Mouse (Mus musculus): ENCODE measurements around the gene Rmdn2. TPM values are rescaled to one million over a fixed set of nuclear protein-coding genes. Genes with fewer than 3 reads are reported as not detected.

The Rmdn2 gene
- polyA plus RNA-seq, 1 experiment, result 11.2 TPM

- no peak overlapping the region for H3K4me3 ChIP-seq (replicated peaks; ENCODE audit: insufficient read depth, low read depth, low read length)
- H3K27ac ChIP-seq (ENCODE audit: insufficient read depth, low read length), result no peak overlapping the region
- no peaks in the 10 kb centered on the region for H3K27me3 ChIP-seq (ENCODE audit: control insufficient read depth, insufficient read depth, low read length)
- TF ChIP-seq CTCF (IDR thresholded peaks at IDR 0.05; ENCODE audit: borderline replicate concordance, insufficient read depth, low read depth, low read length) (no peak), POLR2A (IDR thresholded peaks at IDR 0.05; ENCODE audit: borderline replicate concordance, insufficient read depth, low read length) (no peak)
- DNase-seq, result no peak
- H3K4me1 ChIP-seq (ENCODE audit: control insufficient read depth, insufficient read depth, low read length), result no peaks in the 10 kb centered on the region
- 90% methylated on average over 5 of the region's 5 CpGs for whole genome bisulfite sequencing
These were observed 7.3 kb downstream of the Rmdn2 start for GRCm38 (mm10) chr17:79618984-79619383.

- H3K27ac ChIP-seq (ENCODE audit: insufficient read depth, low read length), result no peak overlapping the region
- no peak overlapping the region for H3K4me3 ChIP-seq (replicated peaks; ENCODE audit: insufficient read depth, low read depth, low read length)
- TF ChIP-seq POLR2A (IDR thresholded peaks at IDR 0.05; ENCODE audit: borderline replicate concordance, insufficient read depth, low read length) (no peak), CTCF (IDR thresholded peaks at IDR 0.05; ENCODE audit: borderline replicate concordance, insufficient read depth, low read depth, low read length) (no peak)
- WGBS, result 96% methylated on average over 6 of the region's 6 CpGs
- no peaks in the 10 kb centered on the region for H3K4me1 ChIP-seq (ENCODE audit: control insufficient read depth, insufficient read depth, low read length)
- no peak for DNase-seq
- H3K27me3 ChIP-seq (ENCODE audit: control insufficient read depth, insufficient read depth, low read length), result no peaks in the 10 kb centered on the region
These were observed 10.4 kb downstream of the Rmdn2 start for GRCm38 (mm10) chr17:79622050-79622449.

GRCm38 (mm10) chr17:79622574-79622973, 10.9 kb downstream of the Rmdn2 start:
- WGBS, result 93% methylated on average over 7 of the region's 7 CpGs
- TF ChIP-seq POLR2A (IDR thresholded peaks at IDR 0.05; ENCODE audit: borderline replicate concordance, insufficient read depth, low read length), result no peak
- TF ChIP-seq CTCF (IDR thresholded peaks at IDR 0.05; ENCODE audit: borderline replicate concordance, insufficient read depth, low read depth, low read length), result no peak
- H3K4me3 ChIP-seq (replicated peaks; ENCODE audit: insufficient read depth, low read depth, low read length), result no peak overlapping the region
- H3K27ac ChIP-seq (ENCODE audit: insufficient read depth, low read length), result no peak overlapping the region
- H3K4me1 ChIP-seq (ENCODE audit: control insufficient read depth, insufficient read depth, low read length), result no peaks in the 10 kb centered on the region
- DNase-seq, result no peak
- H3K27me3 ChIP-seq (ENCODE audit: control insufficient read depth, insufficient read depth, low read length), result no peaks in the 10 kb centered on the region

- Histone ChIP-seq H3K4me1 (ENCODE audit: control insufficient read depth, insufficient read depth, low read length) (no peaks in the 10 kb centered on the region), H3K27me3 (ENCODE audit: control insufficient read depth, insufficient read depth, low read length) (no peaks in the 10 kb centered on the region), H3K27ac (ENCODE audit: insufficient read depth, low read length) (no peak overlapping the region), H3K4me3 (replicated peaks; ENCODE audit: insufficient read depth, low read depth, low read length) (no peak overlapping the region)
- WGBS, result 94% methylated on average over 3 of the region's 3 CpGs
- no peak for TF ChIP-seq CTCF (IDR thresholded peaks at IDR 0.05; ENCODE audit: borderline replicate concordance, insufficient read depth, low read depth, low read length)
- no peak for TF ChIP-seq POLR2A (IDR thresholded peaks at IDR 0.05; ENCODE audit: borderline replicate concordance, insufficient read depth, low read length)
- DNase-seq, result no peak
These were observed 12.2 kb downstream of the Rmdn2 start for GRCm38 (mm10) chr17:79623841-79624240.

GRCm38 (mm10) chr17:79626241-79626816, 14.7 kb downstream of the Rmdn2 start:
- no peak for DNase-seq
- H3K27me3 ChIP-seq (ENCODE audit: control insufficient read depth, insufficient read depth, low read length), result no peaks in the 10 kb centered on the region
- no peaks in the 10 kb centered on the region for H3K4me1 ChIP-seq (ENCODE audit: control insufficient read depth, insufficient read depth, low read length)
- TF ChIP-seq POLR2A (IDR thresholded peaks at IDR 0.05; ENCODE audit: borderline replicate concordance, insufficient read depth, low read length), result no peak
- TF ChIP-seq CTCF (IDR thresholded peaks at IDR 0.05; ENCODE audit: borderline replicate concordance, insufficient read depth, low read depth, low read length), result no peak
- WGBS, result 68% methylated on average over 12 of the region's 12 CpGs
- H3K4me3 ChIP-seq (replicated peaks; ENCODE audit: insufficient read depth, low read depth, low read length), result no peak overlapping the region
- H3K27ac ChIP-seq (ENCODE audit: insufficient read depth, low read length), result no peak overlapping the region

GRCm38 (mm10) chr17:79649893-79650292, 38.2 kb downstream of the Rmdn2 start:
- 85% methylated on average over 4 of the region's 4 CpGs for WGBS
- Histone ChIP-seq H3K4me1 (ENCODE audit: control insufficient read depth, insufficient read depth, low read length) (no peaks in the 10 kb centered on the region), H3K27me3 (ENCODE audit: control insufficient read depth, insufficient read depth, low read length) (no peaks in the 10 kb centered on the region), H3K4me3 (replicated peaks; ENCODE audit: insufficient read depth, low read depth, low read length) (no peak overlapping the region), H3K27ac (ENCODE audit: insufficient read depth, low read length) (no peak overlapping the region)
- no peak for TF ChIP-seq POLR2A (IDR thresholded peaks at IDR 0.05; ENCODE audit: borderline replicate concordance, insufficient read depth, low read length)
- no peak for TF ChIP-seq CTCF (IDR thresholded peaks at IDR 0.05; ENCODE audit: borderline replicate concordance, insufficient read depth, low read depth, low read length)
- DNase-seq, result no peak

GRCm38 (mm10) chr17:79650297-79650696, 38.6 kb downstream of the Rmdn2 start:
- TF ChIP-seq CTCF (IDR thresholded peaks at IDR 0.05; ENCODE audit: borderline replicate concordance, insufficient read depth, low read depth, low read length) (no peak), POLR2A (IDR thresholded peaks at IDR 0.05; ENCODE audit: borderline replicate concordance, insufficient read depth, low read length) (no peak)
- 97% methylated on average over 5 of the region's 5 CpGs for WGBS

GRCm38 (mm10) chr17:79653171-79653570, 41.5 kb downstream of the Rmdn2 start:
- H3K27me3 ChIP-seq (ENCODE audit: control insufficient read depth, insufficient read depth, low read length), result no peaks in the 10 kb centered on the region
- 92% methylated on average over 1 of the region's 1 CpGs for WGBS
- no peaks in the 10 kb centered on the region for H3K4me1 ChIP-seq (ENCODE audit: control insufficient read depth, insufficient read depth, low read length)
- no peak for DNase-seq
- H3K27ac ChIP-seq (ENCODE audit: insufficient read depth, low read length), result no peak overlapping the region
- TF ChIP-seq POLR2A (IDR thresholded peaks at IDR 0.05; ENCODE audit: borderline replicate concordance, insufficient read depth, low read length), result no peak
- no peak for TF ChIP-seq CTCF (IDR thresholded peaks at IDR 0.05; ENCODE audit: borderline replicate concordance, insufficient read depth, low read depth, low read length)
- H3K4me3 ChIP-seq (replicated peaks; ENCODE audit: insufficient read depth, low read depth, low read length), result no peak overlapping the region

More at GRCm38 (mm10) chr17:79650297-79650696, 38.6 kb downstream of the Rmdn2 start:
- H3K4me3 ChIP-seq (replicated peaks; ENCODE audit: insufficient read depth, low read depth, low read length), result no peak overlapping the region
- no peak for DNase-seq
- H3K27ac ChIP-seq (ENCODE audit: insufficient read depth, low read length), result no peak overlapping the region
- no peaks in the 10 kb centered on the region for H3K4me1 ChIP-seq (ENCODE audit: control insufficient read depth, insufficient read depth, low read length)
- no peaks in the 10 kb centered on the region for H3K27me3 ChIP-seq (ENCODE audit: control insufficient read depth, insufficient read depth, low read length)

Data from cerebellum, adult 2 months (tissue).